Mouse (Mus musculus) colon, adult 2 months (tissue): ENCODE data around the gene Vrk1. TPM values are rescaled to one million over a fixed set of nuclear protein-coding genes. Genes with fewer than 3 reads are reported as not detected.

Experiments
- polyA plus RNA-seq: library from polyadenylated mRNA; depleted of rRNA; stranded (reverse); fragments of >200 nt; gene quantifications from 2 replicates; pipeline ENCODE4 v1.2.3, GENCODE M21; 2012; rRNA removed

Gene Vrk1
- polyA plus RNA-seq: 2.7 and 3.3 TPM in 2 replicates

DNA sequence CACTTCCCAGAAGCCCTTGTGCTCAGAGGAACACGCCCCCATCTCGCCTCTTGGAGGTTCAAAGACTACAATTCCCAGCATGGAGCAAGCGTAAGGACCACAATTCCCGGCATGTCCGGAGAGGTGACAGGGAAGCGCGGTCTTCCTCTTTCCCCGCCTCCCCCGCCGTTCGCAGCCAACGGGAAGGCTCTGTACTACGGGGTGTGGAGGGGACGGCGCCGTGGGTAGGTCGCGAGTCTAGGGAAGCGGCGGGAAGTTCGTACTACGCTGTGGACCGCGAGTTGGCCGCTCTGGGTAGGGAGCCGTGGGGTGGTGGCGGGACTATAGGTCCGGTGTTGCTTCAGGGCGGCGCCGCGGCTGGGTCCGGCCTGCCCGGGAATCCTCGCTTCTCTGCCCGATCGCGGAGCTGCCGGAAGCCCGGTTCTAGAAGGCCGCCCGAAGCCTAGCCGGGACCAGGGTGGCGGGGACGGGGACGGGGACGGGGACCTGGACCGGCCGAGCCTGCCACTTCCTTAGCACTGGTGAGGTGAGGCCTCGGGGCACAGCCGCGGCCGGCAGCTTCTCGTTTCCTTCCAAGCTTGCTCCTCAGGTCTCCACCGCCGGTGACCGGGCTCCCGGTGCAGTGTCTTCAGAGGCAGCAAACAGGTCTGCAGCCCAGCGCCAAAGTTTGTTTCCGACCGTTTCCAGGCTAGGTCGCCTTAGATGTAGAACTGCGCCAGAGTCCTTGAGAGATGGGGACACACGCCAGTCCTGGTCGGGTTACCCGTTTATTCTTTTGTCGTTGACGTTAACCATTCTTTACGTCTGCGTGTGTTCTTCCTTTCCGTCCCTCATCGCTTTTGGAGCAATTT is at the start of gene Vrk1:
TSS of gene Vrk1 (plus strand) at position 164 of the 851 bp plus-strand sequence.

Other genes with a start within 250 kb of the Vrk1 start
- gene Papola, start 225.5 kb upstream of the Vrk1 start, polyA plus RNA-seq: 64.1 and 102 TPM in 2 replicates